Mouse (Mus musculus) fibroblast of lung, adult 2 months (primary cell): ENCODE results near the gene Mymx.

Source experiments
- DNase-seq: peaks from one replicate; pipeline ENCODE4 v3.0.0-alpha.2; 2011; ENCODE audit warnings: low read depth

Gene Mymx

GRCm38 (mm10) chr17:45610144-45610866 lies 8.4 kb upstream of the Mymx start:
- DNase-seq, result no peak

- DNase-seq, result no peak
Observed at GRCm38 (mm10) chr17:45608396-45608795, 6.5 kb upstream of the Mymx start.

GRCm38 (mm10) chr17:45606992-45607879 lies 5.3 kb upstream of the Mymx start:
- DNase-seq, result no peak

- DNase-seq, result no peak
Observed at GRCm38 (mm10) chr17:45602984-45603383, 1.1 kb upstream of the Mymx start.

GRCm38 (mm10) chr17:45601325-45601724 lies 577 bp downstream of the Mymx start:
- no peak for DNase-seq

- DNase-seq, result no peak
Observed at GRCm38 (mm10) chr17:45600267-45600666, 1.6 kb downstream of the Mymx start.

GRCm38 (mm10) chr17:45599446-45600242 lies 2.3 kb downstream of the Mymx start, which contains the start of gene Slc29a1:
Gene Slc29a1 (minus strand): TSS chr17:45599606.
- DNase-seq, result no peak

- no peak for DNase-seq
Observed at GRCm38 (mm10) chr17:45598891-45599290, 3.0 kb downstream of the Mymx start.

- DNase-seq, result no peak
Observed at GRCm38 (mm10) chr17:45598376-45598775, 3.5 kb downstream of the Mymx start.

- peak; percentile 46 for DNase-seq
Observed at GRCm38 (mm10) chr17:45597787-45598186, 4.1 kb downstream of the Mymx start.

- peak; percentile 93 for DNase-seq
Observed at GRCm38 (mm10) chr17:45596631-45597396, 5.1 kb downstream of the Mymx start.

GRCm38 (mm10) chr17:45595736-45596390 lies 6.0 kb downstream of the Mymx start:
- peak; percentile 23 for DNase-seq

GRCm38 (mm10) chr17:45594881-45595735 lies 6.8 kb downstream of the Mymx start:
- DNase-seq, result peak; percentile 28

GRCm38 (mm10) chr17:45594195-45594594 lies 7.7 kb downstream of the Mymx start:
- DNase-seq, result no peak

GRCm38 (mm10) chr17:45593479-45593878 lies 8.4 kb downstream of the Mymx start:
- no peak for DNase-seq

GRCm38 (mm10) chr17:45592606-45593431 lies 9.1 kb downstream of the Mymx start:
- no peak for DNase-seq

GRCm38 (mm10) chr17:45591701-45592605 lies 9.9 kb downstream of the Mymx start:
- DNase-seq, result no peak

GRCm38 (mm10) chr17:45590410-45590809 lies 11.5 kb downstream of the Mymx start:
- no peak for DNase-seq
